Mouse (Mus musculus) limb, embryonic 10.5 days (tissue): Measurements from ENCODE around the gene Setd1a. TPM values are rescaled to one million over a fixed set of nuclear protein-coding genes. Genes with fewer than 3 reads are reported as not detected.
"Not testable (repeated sequence)": the region's sequence is repeated elsewhere in the genome, so short reads cannot be mapped to it uniquely, and the experiment has no call there.

Experiments used
- DNase-seq: peaks from one replicate; pipeline ENCODE4 v3.0.0-alpha.2; 2017; ENCODE audit warnings: low spot score
- H3K27ac ChIP-seq: fragments of 300-500 bp; sonication (generic); 2 replicates; pipeline ENCODE4 v1.5.1; 2016; ENCODE audit warnings: mild to moderate bottlenecking
- H3K27me3 ChIP-seq: fragments of 300-500 bp; sonication (generic); 2 replicates; pipeline ENCODE4 v1.6.1; 2016; ENCODE audit warnings: low read depth, mild to moderate bottlenecking; ENCODE audit not compliant: poor library complexity, severe bottlenecking
- H3K36me3 ChIP-seq: fragments of 300-500 bp; sonication (generic); 2 replicates; pipeline ENCODE4 v1.6.1; 2016; ENCODE audit warnings: mild to moderate bottlenecking, moderate library complexity
- H3K4me1 ChIP-seq: fragments of 300-500 bp; sonication (generic); 2 replicates; pipeline ENCODE4 v1.6.1; 2016
- H3K4me3 ChIP-seq: fragments of 300-500 bp; sonication (generic); 2 replicates; pipeline ENCODE4 v1.5.1; 2016; ENCODE audit warnings: mild to moderate bottlenecking, moderate library complexity
- H3K9me3 ChIP-seq: fragments of 300-500 bp; sonication (generic); replicated peaks from 2 replicates; pipeline ENCODE4 v1.6.1; 2016; ENCODE audit warnings: mild to moderate bottlenecking
- WGBS: fragments of 180-500 bp; shearing (Covaris S2); methylation state at CpG from one replicate; pipeline ENCODE4 v1.1.7; 2016; 5-methylcytosine and 5-hydroxymethylcytosine counted together
- polyA plus RNA-seq: library from polyadenylated mRNA; unstranded; fragments of >200 nt; fragmentation: Nextera tagmentation; extraction: Ambion mirVana; gene quantifications from 2 replicates; pipeline ENCODE4 v1.2.1, GENCODE M21; 2016

Gene Setd1a
- polyA plus RNA-seq, 1 experiment from 2014 or later, result 21.9 TPM

DNA sequence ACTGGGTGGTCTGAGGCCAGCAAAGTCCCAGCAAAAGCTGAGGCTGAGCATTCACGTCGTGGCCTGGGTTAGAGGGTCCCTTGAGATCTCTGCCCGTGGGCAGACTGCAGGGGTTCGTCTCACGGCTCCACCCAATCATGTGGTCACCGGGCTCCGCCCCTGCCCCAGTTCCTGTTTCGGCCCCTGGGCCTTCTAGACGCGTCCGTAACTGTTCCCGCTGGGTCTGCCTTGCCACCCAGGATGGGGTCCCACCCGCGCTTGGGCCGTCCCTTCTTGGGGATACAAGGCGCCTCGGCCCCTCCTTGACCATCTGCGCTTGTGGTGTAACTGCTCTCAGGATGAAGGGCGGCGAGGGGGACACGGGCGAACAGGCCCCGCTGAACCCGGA is 6.8 kb upstream of the Setd1a start, which contains the start of gene Orai3:
Orai3 (plus strand) TSS at position 165 of the 388 bp plus-strand sequence.
- H3K27ac ChIP-seq, result peak within 1 kb of the TSS; percentile 95
- peaks cover 53% of the 10 kb centered on the region for H3K36me3 ChIP-seq
- H3K4me3 ChIP-seq, result peak within 1 kb of the TSS; percentile 76
- no peaks in the 10 kb centered on the region for H3K27me3 ChIP-seq
- H3K9me3 ChIP-seq, result no peaks in the 10 kb centered on the region
- peaks cover 45% of the 10 kb centered on the region for H3K4me1 ChIP-seq
- peak; percentile 88 for DNase-seq
- WGBS, result under 1% methylated on average over 24 of the region's 24 CpGs

DNA sequence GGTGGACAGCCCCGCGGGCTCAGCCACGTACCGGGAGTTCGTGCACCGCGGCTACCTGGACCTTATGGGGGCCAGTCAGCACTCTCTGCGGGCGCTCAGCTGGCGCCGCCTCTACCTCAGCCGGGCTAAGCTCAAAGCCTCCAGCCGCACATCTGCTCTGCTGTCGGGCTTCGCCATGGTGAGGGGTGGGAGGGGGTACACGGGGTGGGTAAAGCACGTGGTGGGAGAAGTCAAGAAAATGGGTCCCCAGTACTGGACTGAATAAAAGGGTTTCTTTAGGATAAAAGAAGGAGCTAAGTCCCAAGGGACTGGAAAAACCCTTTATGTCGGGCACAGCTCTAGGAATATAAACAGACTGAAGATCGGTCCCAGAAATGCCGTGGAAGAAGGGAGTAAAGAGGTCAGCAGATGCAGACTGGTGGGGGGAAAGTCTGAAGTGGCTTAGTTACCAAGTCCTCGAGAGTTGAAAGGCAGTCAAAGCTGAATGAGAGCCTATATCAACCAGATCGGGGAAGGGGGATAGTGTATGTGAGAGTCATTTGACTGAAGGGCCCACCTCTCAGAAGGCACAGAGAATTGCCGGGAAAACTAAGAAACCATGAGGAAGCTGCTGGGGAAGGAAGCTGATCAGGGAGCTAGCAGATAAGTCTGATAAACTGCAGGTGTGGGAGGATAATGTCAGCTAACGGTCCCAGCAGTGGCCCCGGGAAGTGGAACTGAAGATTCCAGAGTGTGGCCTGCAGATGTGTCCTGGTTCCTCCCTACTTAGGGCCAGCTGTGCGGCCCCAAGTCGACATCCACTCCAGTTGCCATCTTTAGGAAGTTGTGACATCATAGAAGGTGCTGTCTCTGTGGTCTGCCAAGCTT is 6.2 kb upstream of the Setd1a start:
- 5% methylated on average over 27 of the region's 27 CpGs for WGBS
- H3K27me3 ChIP-seq, result no peaks in the 10 kb centered on the region

DNA sequence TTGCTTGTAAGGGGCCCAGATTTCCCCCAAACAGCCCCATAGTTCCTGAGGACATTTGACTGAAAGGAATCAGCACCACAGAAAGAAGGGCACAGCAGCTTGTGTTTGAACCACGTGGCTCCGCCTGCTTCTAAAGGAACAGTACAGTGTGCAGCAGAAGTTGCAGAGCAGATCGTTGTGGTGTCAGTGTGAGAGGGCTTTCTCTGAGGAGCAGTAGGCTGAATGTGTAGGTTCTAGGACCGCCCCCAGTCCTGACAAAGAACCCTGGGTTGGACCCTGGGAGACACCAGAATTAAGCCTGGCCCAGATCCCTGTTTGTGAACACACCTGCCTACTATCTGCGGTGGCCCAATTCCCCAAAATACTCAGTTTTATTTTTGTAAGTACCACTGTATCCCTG is 5.2 kb upstream of the Setd1a start:
- Histone ChIP-seq H3K27ac (0 out of 2 replicates have a peak overlapping the region, but pooled peaks have one; percentile 95), H3K4me1 (peaks cover 45% of the 10 kb centered on the region), H3K36me3 (peaks cover 37% of the 10 kb centered on the region), H3K9me3 (no peaks in the 10 kb centered on the region), H3K4me3 (peak overlapping the region; percentile 76; the same call in 1 of the 2 replicates), H3K27me3 (no peaks in the 10 kb centered on the region)
- DNase-seq, result no peak
- WGBS, result 80% methylated on average over 5 of the region's 5 CpGs

More for the DNA sequence above, 6.2 kb upstream of the Setd1a start:
- Histone ChIP-seq H3K9me3 (no peaks in the 10 kb centered on the region), H3K4me1 (peaks cover 45% of the 10 kb centered on the region), H3K27ac (peak overlapping the region; percentile 95), H3K36me3 (peaks cover 47% of the 10 kb centered on the region), H3K4me3 (peak overlapping the region; percentile 76)
- peak; percentile 53 for DNase-seq

DNA sequence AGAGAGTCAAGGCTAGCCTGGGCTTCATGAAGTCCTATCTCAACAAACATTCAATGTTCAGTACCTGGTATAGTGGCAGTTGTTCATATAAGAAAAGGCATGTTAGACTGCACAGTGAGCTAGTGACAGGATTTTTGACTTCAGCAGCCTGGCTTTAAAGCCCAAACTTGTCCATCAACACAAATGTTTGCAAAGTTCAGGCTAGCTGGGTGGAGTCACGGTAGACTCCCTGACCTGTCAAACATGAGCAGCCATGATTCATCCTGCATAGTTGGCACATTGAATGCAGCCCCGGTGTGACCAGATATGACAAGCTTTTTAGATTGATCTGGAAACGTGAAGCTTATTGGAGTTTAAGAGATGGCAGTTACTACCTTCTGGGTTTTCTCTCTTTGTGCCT is 4.4 kb upstream of the Setd1a start:
- H3K27ac ChIP-seq, result no peak overlapping the region
- H3K9me3 ChIP-seq, result no peaks in the 10 kb centered on the region
- no peaks in the 10 kb centered on the region for H3K27me3 ChIP-seq
- no peak for DNase-seq
- WGBS, result 89% methylated on average over 3 of the region's 3 CpGs
- H3K4me3 ChIP-seq, result no peak overlapping the region
- H3K36me3 ChIP-seq, result peaks cover 29% of the 10 kb centered on the region
- peaks cover 45% of the 10 kb centered on the region for H3K4me1 ChIP-seq

DNA sequence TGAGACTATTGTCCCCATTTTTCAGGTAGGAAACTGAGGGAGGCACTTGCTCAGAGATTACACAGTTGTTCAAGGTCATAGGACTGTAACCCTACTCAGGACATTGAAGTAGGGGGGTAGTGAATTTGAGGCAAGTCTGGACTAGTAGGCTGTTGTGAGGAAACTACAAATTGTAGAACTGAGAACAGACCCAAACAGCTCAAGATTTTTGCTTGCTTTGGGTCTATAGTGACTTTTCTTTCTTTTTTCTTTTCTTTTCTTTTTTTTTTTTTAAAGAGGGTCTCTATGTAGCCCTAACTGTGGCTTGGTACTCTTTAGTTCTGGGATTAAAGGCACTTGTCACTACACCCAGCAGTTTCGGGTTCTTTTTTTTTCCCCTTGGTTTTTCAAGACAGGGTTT is 3.9 kb upstream of the Setd1a start:
- Histone ChIP-seq H3K9me3 (no peaks in the 10 kb centered on the region), H3K4me3 (no peak overlapping the region), H3K36me3 (peaks cover 26% of the 10 kb centered on the region), H3K27me3 (no peaks in the 10 kb centered on the region), H3K4me1 (peaks cover 47% of the 10 kb centered on the region), H3K27ac (no peak overlapping the region)
- 97% methylated on average over 1 of the region's 1 CpGs for WGBS
- no peak for DNase-seq

DNA sequence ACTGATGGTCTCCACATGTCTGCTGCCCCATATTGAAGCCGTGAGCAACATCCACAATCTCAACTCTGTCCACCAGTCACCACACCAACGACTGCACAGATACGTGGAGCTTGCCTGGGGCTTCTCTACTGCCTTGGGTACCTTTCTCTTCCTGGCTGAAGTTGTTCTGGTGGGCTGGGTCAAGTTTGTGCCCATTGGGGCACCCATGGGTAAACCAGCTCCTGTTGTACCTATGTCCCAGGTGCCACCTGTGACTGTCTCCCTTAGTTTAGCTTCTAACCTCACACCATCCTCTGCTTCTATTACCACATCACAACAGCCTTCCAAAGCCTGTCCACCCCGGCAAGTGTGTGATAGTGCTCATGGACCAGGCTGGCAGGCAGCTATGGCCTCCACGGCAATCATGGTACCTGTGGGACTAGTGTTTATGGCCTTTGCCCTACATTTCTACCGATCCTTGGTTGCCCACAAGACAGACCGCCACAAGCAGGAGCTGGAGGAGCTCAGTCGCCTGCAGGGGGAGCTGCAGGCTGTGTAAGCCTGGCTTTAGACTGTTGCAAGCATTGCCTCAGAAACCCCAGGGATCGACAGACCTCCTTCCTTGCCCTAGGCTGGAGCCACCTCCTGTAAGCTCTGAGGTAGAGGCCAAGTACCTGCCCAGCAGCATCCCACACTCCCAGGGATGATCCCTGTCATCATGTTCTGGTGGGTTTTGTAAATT is 2.6 kb upstream of the Setd1a start:
- Histone ChIP-seq H3K4me1 (peaks cover 45% of the 10 kb centered on the region), H3K27ac (peak overlapping the region; percentile 19; the same call in 1 of the 2 replicates), H3K36me3 (peaks cover 21% of the 10 kb centered on the region), H3K4me3 (0 out of 2 replicates have a peak overlapping the region, but pooled peaks have one; percentile 15), H3K9me3 (no peaks in the 10 kb centered on the region), H3K27me3 (no peaks in the 10 kb centered on the region)
- WGBS, result 45% methylated on average over 9 of the region's 9 CpGs
- peak; percentile 68 for DNase-seq

DNA sequence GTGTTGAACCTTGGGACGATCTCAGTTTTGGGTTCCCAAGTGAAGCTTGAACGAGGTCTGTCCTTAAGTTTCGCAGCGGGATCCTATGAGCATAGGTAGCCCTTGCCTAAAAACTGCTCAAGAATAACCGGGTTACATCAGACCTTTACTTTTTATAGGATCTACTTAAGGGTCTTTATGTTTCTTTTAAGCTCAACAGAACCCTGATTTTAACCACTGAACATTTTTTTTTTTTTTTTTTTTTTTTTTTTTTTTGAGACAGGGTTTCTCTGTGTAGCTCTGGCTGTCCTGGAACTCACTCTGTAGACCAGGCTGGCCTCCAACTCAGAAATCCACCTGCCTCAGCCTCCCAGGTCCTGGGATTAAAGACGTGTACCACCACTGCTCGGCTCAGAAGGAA is 633 bp upstream of the Setd1a start:
- WGBS, result 78% methylated on average over 7 of the region's 7 CpGs
- H3K9me3 ChIP-seq, H3K27me3 ChIP-seq, DNase-seq: not testable (repeated sequence)
- peak overlapping the region; percentile 97 for H3K4me3 ChIP-seq
- H3K27ac ChIP-seq, result peak overlapping the region; percentile 99
- peaks cover 25% of the 10 kb centered on the region for H3K4me1 ChIP-seq
- H3K36me3 ChIP-seq, result peaks cover 41% of the 10 kb centered on the region

DNA sequence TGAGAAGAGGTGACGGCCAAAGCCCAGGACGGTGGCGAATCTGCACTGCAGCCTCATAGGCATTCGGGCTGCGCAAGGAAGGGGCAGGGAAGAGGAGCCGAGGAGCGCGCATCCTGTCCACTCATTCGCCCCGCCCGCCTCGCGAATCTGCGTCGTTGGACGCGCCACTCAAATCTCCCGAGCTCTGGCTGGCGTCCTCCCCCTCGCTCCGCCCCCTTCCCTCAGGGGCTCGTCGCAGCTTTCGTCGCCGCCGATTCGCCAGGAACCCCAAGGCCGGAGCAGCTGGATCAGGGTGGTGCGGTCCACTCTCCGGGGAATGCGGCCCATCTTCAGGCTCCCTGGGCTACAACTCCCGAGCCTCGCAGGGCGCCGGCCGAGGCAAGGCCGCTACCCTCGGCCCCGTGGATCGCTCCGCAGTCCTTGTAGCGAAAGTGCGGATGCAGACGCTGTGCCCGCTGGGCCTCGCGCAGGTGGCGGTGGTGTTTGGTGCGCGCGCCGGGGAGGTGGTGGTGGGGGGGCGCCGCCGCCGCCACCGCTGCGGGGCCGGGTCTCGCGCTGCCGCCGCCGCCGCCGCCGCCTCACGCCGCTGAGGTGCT is 506 bp downstream of the Setd1a start:
- peaks cover 20% of the 10 kb centered on the region for H3K4me1 ChIP-seq
- WGBS, result under 1% methylated on average over 69 of the region's 70 CpGs
- H3K9me3 ChIP-seq, result no peaks in the 10 kb centered on the region
- peak overlapping the region; percentile 97 for H3K4me3 ChIP-seq
- H3K27ac ChIP-seq, result peak overlapping the region; percentile 99
- no peaks in the 10 kb centered on the region for H3K27me3 ChIP-seq
- H3K36me3 ChIP-seq, result peaks cover 53% of the 10 kb centered on the region
- DNase-seq, result peak; percentile 95

DNA sequence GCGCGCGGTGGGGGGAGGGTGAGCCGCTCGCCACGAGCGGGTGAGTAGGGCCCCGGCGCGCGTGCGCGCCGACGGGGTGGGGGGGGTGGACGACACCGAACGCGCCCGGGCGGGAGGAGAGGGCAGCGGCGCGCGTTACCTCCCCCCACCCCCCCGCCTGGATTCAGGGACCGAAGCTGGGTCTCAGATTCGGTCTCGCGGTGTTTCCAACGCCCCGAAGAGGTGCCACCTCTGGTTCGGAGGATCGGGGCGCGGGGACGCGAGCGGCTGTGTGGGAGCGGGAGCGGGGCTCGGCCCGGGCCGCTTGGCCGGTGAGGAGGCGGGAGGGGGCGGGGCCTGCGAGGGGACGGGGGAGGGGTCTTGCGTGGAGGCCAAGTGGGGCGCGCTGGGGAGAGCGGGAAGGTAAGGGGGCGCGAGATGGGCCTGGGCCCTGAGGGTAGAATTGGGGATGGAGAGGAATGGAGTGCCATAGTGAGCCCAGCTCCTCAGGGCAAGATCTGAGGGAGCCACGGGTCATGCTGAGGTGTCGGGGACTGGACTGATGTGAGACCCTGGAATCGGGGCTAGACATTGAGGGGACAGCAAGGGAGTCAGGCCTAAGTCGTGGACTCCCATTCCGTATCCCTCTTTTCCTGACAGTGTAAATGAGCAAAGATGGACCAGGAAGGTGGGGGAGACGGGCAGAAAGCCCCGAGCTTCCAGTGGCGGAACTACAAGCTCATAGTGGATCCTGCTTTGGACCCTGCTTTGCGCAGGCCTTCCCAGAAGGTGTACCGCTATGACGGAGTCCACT is 1.2 kb downstream of the Setd1a start:
- 4% methylated on average over 64 of the region's 66 CpGs for WGBS
- Histone ChIP-seq H3K27me3 (no peaks in the 10 kb centered on the region), H3K9me3 (no peaks in the 10 kb centered on the region), H3K36me3 (peaks cover 60% of the 10 kb centered on the region), H3K4me3 (peak overlapping the region; percentile 97), H3K27ac (peak overlapping the region; percentile 99), H3K4me1 (peaks cover 20% of the 10 kb centered on the region)
- peak; percentile 87 for DNase-seq

DNA sequence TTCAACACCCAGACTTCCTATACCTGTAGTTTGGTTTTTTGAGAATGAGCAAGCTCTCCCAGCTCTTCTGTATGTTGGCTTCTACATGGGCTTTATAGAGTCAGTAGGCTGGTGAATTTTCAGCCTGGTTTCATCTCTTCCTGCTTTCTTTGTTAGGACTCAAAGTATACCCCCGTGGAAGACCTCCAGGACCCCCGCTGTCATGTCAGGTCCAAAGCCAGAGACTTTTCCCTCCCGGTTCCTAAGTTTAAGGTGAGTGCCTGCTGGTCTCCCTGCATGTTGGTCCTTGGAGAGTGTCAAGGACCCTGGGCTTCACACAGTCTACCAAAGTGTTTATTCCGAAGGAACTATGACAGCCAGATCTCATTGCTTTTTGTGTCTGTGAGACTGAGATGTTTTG is 1.9 kb downstream of the Setd1a start:
- WGBS, result 84% methylated on average over 4 of the region's 4 CpGs
- Histone ChIP-seq H3K4me3 (peak overlapping the region; percentile 97), H3K36me3 (peaks cover 66% of the 10 kb centered on the region), H3K27me3 (no peaks in the 10 kb centered on the region), H3K9me3 (no peaks in the 10 kb centered on the region), H3K4me1 (peaks cover 20% of the 10 kb centered on the region), H3K27ac (peak overlapping the region; percentile 99)
- DNase-seq, result no peak

DNA sequence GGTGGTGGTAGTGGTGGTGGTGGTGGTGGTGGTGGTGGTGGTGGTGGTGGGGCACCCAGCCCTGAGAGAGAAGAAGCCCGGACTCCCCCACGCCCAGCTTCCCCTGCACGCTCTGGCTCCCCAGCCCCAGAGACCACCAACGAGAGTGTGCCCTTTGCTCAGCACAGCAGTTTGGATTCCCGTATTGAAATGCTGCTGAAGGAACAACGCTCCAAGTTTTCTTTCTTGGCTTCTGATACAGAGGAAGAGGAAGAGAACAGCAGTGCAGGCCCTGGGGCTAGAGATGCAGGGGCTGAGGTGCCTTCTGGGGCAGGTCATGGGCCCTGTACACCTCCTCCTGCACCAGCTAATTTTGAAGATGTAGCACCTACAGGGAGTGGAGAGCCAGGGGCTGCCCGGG is 8.8 kb downstream of the Setd1a start, which contains the start of gene Gm49388:
Gm49388 (plus strand) TSS at position 301 of the 400 bp plus-strand sequence.
- no peaks in the 10 kb centered on the region for H3K4me1 ChIP-seq
- H3K27me3 ChIP-seq, result no peaks in the 10 kb centered on the region
- 93% methylated on average over 7 of the region's 7 CpGs for WGBS
- peaks cover 99% of the 10 kb centered on the region for H3K36me3 ChIP-seq
- H3K4me3 ChIP-seq, result no peak within 1 kb of the TSS
- no peaks in the 10 kb centered on the region for H3K9me3 ChIP-seq
- no peak within 1 kb of the TSS for H3K27ac ChIP-seq
- no peak for DNase-seq
